Mouse (Mus musculus) lung, embryonic 16.5 days (tissue): ENCODE measurements at regions not wholly inside any gene's neighbourhood (a gene's known extent, or its start where the extent isn't known, plus 50 kb on each side); places are given as distances from the start of the nearest gene placed in this dataset.

ENCODE experiments used
- ATAC-seq: fragments of 200-750 bp; cut with Nextera tagmentation; 2 replicates; pipeline ENCODE4 v1.8.0; 2017; ENCODE audit warnings: low read depth, mild to moderate bottlenecking, moderate library complexity
- H3K27ac ChIP-seq: fragments of 300-500 bp; sonication (generic); 2 replicates; pipeline ENCODE4 v1.5.1; 2014; ENCODE audit warnings: mild to moderate bottlenecking, control low read depth, low read length
- H3K27me3 ChIP-seq: fragments of 300-500 bp; sonication (generic); 2 replicates; pipeline ENCODE4 v1.6.1; 2014; ENCODE audit warnings: low read depth, low read length, mixed read lengths; ENCODE audit not compliant: control insufficient read depth, insufficient read depth
- H3K36me3 ChIP-seq: fragments of 300-500 bp; sonication (generic); 2 replicates; pipeline ENCODE4 v1.6.1; 2014; ENCODE audit warnings: low read length; ENCODE audit not compliant: control insufficient read depth, insufficient read depth
- H3K4me1 ChIP-seq: fragments of 300-500 bp; sonication (generic); replicated peaks from 2 replicates; pipeline ENCODE4 v1.6.1; 2014; ENCODE audit warnings: low read length, mixed read lengths; ENCODE audit not compliant: control insufficient read depth, insufficient read depth
- H3K4me2 ChIP-seq: fragments of 300-500 bp; sonication (generic); 2 replicates; pipeline ENCODE4 v1.6.1; 2014; ENCODE audit warnings: low read depth, low read length, control low read depth
- H3K4me3 ChIP-seq: fragments of 300-500 bp; sonication (generic); 2 replicates; pipeline ENCODE4 v1.5.1; 2014; ENCODE audit warnings: mild to moderate bottlenecking, low read length, control low read depth
- H3K9ac ChIP-seq: fragments of 300-500 bp; sonication (generic); 2 replicates; pipeline ENCODE4 v1.6.1; 2014; ENCODE audit warnings: low read length, control low read depth
- H3K9me3 ChIP-seq: fragments of 300-500 bp; sonication (generic); 2 replicates; pipeline ENCODE4 v1.6.1; 2016; ENCODE audit warnings: low read length; ENCODE audit not compliant: control insufficient read depth
- WGBS: fragments of 180-500 bp; shearing (Covaris S2); extraction: QIAGEN DNeasy Blood & Tissue Kit; methylation state at CpG from one replicate; pipeline ENCODE4 v1.1.7; 2014; 5-methylcytosine and 5-hydroxymethylcytosine counted together

- no peaks in the 10 kb centered on the region for H3K27me3 ChIP-seq
- no peaks in the 10 kb centered on the region for H3K36me3 ChIP-seq
- H3K9me3 ChIP-seq = no peaks in the 10 kb centered on the region
- H3K27ac ChIP-seq = no peak overlapping the region
- 58% methylated on average over 3 of the region's 3 CpGs for WGBS
- no peak for ATAC-seq
- H3K4me1 ChIP-seq = no peaks in the 10 kb centered on the region
- H3K4me3 ChIP-seq = no peak overlapping the region
- H3K9ac ChIP-seq = no peak overlapping the region
- no peak overlapping the region for H3K4me2 ChIP-seq
These were observed 698.3 kb upstream of the Igfbp3 start for GRCm38 (mm10) chr11:7912036-7912435.

- no peak overlapping the region for H3K27ac ChIP-seq
- H3K36me3 ChIP-seq = no peaks in the 10 kb centered on the region
- no peak overlapping the region for H3K4me2 ChIP-seq
- H3K27me3 ChIP-seq = no peaks in the 10 kb centered on the region
- H3K9ac ChIP-seq = no peak overlapping the region
- no peak overlapping the region for H3K4me3 ChIP-seq
- no peaks in the 10 kb centered on the region for H3K4me1 ChIP-seq
- no peak for ATAC-seq
- no peaks in the 10 kb centered on the region for H3K9me3 ChIP-seq
These were observed 686.5 kb upstream of the Igfbp3 start for GRCm38 (mm10) chr11:7900266-7900665.

GRCm38 (mm10) chr11:7898204-7898603, 684.5 kb upstream of the Igfbp3 start:
- no peak overlapping the region for H3K4me3 ChIP-seq

GRCm38 (mm10) chr11:7880506-7880905, 666.8 kb upstream of the Igfbp3 start:
- Histone ChIP-seq H3K4me2 (no peak overlapping the region), H3K27ac (no peak overlapping the region), H3K9me3 (no peaks in the 10 kb centered on the region), H3K36me3 (no peaks in the 10 kb centered on the region), H3K4me1 (no peaks in the 10 kb centered on the region), H3K27me3 (no peaks in the 10 kb centered on the region), H3K4me3 (no peak overlapping the region), H3K9ac (no peak overlapping the region)
- WGBS = 79% methylated on average over 2 of the region's 2 CpGs
- no peak for ATAC-seq

More at GRCm38 (mm10) chr11:7898204-7898603, 684.5 kb upstream of the Igfbp3 start:
- no peak overlapping the region for H3K9ac ChIP-seq
- H3K36me3 ChIP-seq = no peaks in the 10 kb centered on the region
- no peaks in the 10 kb centered on the region for H3K4me1 ChIP-seq
- H3K27me3 ChIP-seq = no peaks in the 10 kb centered on the region
- no peak for ATAC-seq
- H3K9me3 ChIP-seq = no peaks in the 10 kb centered on the region
- H3K27ac ChIP-seq = no peak overlapping the region
- 58% methylated on average over 5 of the region's 5 CpGs for WGBS
- H3K4me2 ChIP-seq = no peak overlapping the region

GRCm38 (mm10) chr11:7864116-7864515, 650.4 kb upstream of the Igfbp3 start:
- Histone ChIP-seq H3K4me3 (no peak overlapping the region), H3K9me3 (no peaks in the 10 kb centered on the region), H3K4me1 (no peaks in the 10 kb centered on the region), H3K27me3 (no peaks in the 10 kb centered on the region), H3K36me3 (no peaks in the 10 kb centered on the region), H3K27ac (no peak overlapping the region), H3K9ac (no peak overlapping the region), H3K4me2 (no peak overlapping the region)
- ATAC-seq = no peak
- 53% methylated on average over 3 of the region's 3 CpGs for WGBS

- Histone ChIP-seq H3K9ac (no peak overlapping the region), H3K4me2 (no peak overlapping the region), H3K27ac (no peak overlapping the region), H3K9me3 (no peaks in the 10 kb centered on the region), H3K27me3 (no peaks in the 10 kb centered on the region), H3K4me1 (no peaks in the 10 kb centered on the region), H3K4me3 (no peak overlapping the region), H3K36me3 (no peaks in the 10 kb centered on the region)
- ATAC-seq = no peak
- 55% methylated on average over 5 of the region's 5 CpGs for WGBS
These were observed 650.0 kb upstream of the Igfbp3 start for GRCm38 (mm10) chr11:7863711-7864110.

- Histone ChIP-seq H3K9me3 (no peaks in the 10 kb centered on the region), H3K27ac (no peak overlapping the region), H3K27me3 (no peaks in the 10 kb centered on the region), H3K4me1 (no peaks in the 10 kb centered on the region), H3K4me3 (no peak overlapping the region), H3K9ac (no peak overlapping the region), H3K4me2 (no peak overlapping the region), H3K36me3 (no peaks in the 10 kb centered on the region)
- no peak for ATAC-seq
These were observed 648.8 kb upstream of the Igfbp3 start for GRCm38 (mm10) chr11:7862547-7862946.

- H3K36me3 ChIP-seq = no peaks in the 10 kb centered on the region
- no peak overlapping the region for H3K9ac ChIP-seq
- no peak overlapping the region for H3K4me2 ChIP-seq
- H3K27ac ChIP-seq = no peak overlapping the region
- no peak overlapping the region for H3K4me3 ChIP-seq
- H3K9me3 ChIP-seq = no peaks in the 10 kb centered on the region; the same call in 1 of the 2 replicates
- WGBS = 77% methylated on average over 2 of the region's 2 CpGs
- no peak for ATAC-seq
- H3K27me3 ChIP-seq = no peaks in the 10 kb centered on the region
- no peaks in the 10 kb centered on the region for H3K4me1 ChIP-seq
These were observed 638.9 kb upstream of the Igfbp3 start for GRCm38 (mm10) chr11:7852612-7853011.

GRCm38 (mm10) chr11:7838311-7839237, 624.9 kb upstream of the Igfbp3 start:
- Histone ChIP-seq H3K27me3 (no peaks in the 10 kb centered on the region), H3K4me2 (no peak overlapping the region), H3K9ac (no peak overlapping the region), H3K4me3 (no peak overlapping the region), H3K36me3 (no peaks in the 10 kb centered on the region), H3K27ac (peak overlapping the region; percentile 66), H3K4me1 (0 out of 2 replicates have a peak, but pooled peaks cover 5% of the 10 kb centered on the region), H3K9me3 (no peaks in the 10 kb centered on the region)
- WGBS = 35% methylated on average over 8 of the region's 8 CpGs
- ATAC-seq = peak; percentile 49; the same call in 1 of the 2 replicates
